Mouse (Mus musculus) T-helper 1 cell (primary cell): Measurements from ENCODE around the gene Ddx18.

Experiments
- in situ Hi-C: fragments of 300-600 bp; cut with MboI, MseI; formaldehyde crosslinking; loops from one replicate; pipeline ENCODE4 v1.15.1; 2025; ENCODE audit warnings: high pct_unique_total_duplicates

Ddx18 gene

GRCm38 (mm10) chr1:121567521-121568489 is at the start of gene Ddx18:
Gene Ddx18 (minus strand): TSS chr1:121567989.
- in situ Hi-C loops, result loop anchor here (5.0 kb wide), 1 partner anchor 136 kb away; the partner anchor contains the start of gene Ccdc93

- in situ Hi-C loops, result no loop called here
Observed at GRCm38 (mm10) chr1:121608000-121608399, 40.2 kb upstream of the Ddx18 start.

- in situ Hi-C loops, result no loop called here
Observed at GRCm38 (mm10) chr1:121605118-121605517, 37.3 kb upstream of the Ddx18 start.

GRCm38 (mm10) chr1:121601893-121602292 is 34.1 kb upstream of the Ddx18 start:
- in situ Hi-C loops, result no loop called here

GRCm38 (mm10) chr1:121601084-121601483 is 33.3 kb upstream of the Ddx18 start:
- in situ Hi-C loops, result no loop called here

GRCm38 (mm10) chr1:121598421-121598820 is 30.6 kb upstream of the Ddx18 start:
- in situ Hi-C loops, result no loop called here

- in situ Hi-C loops, result no loop called here
Observed at GRCm38 (mm10) chr1:121596951-121597625, 29.3 kb upstream of the Ddx18 start.

GRCm38 (mm10) chr1:121584838-121585237 is 17.0 kb upstream of the Ddx18 start:
- in situ Hi-C loops, result no loop called here

- in situ Hi-C loops, result no loop called here
Observed at GRCm38 (mm10) chr1:121581133-121581855, 13.5 kb upstream of the Ddx18 start.

- in situ Hi-C loops, result loop anchor here (10.0 kb wide), 1 partner anchor 1653 kb away; no protein-coding TSS in a partner anchor
Observed at GRCm38 (mm10) chr1:121577491-121577890, 9.7 kb upstream of the Ddx18 start.

- in situ Hi-C loops, result loop anchor here (10.0 kb wide), 1 partner anchor 1646 kb away; no protein-coding TSS in a partner anchor
Observed at GRCm38 (mm10) chr1:121570522-121570921, 2.7 kb upstream of the Ddx18 start.

- in situ Hi-C loops, result no loop called here
Observed at GRCm38 (mm10) chr1:121557861-121558260, 9.9 kb downstream of the Ddx18 start.

GRCm38 (mm10) chr1:121551457-121551835 is 16.3 kb downstream of the Ddx18 start:
- in situ Hi-C loops, result no loop called here

GRCm38 (mm10) chr1:121550801-121551456 is 16.9 kb downstream of the Ddx18 start:
- in situ Hi-C loops, result no loop called here

- in situ Hi-C loops, result no loop called here
Observed at GRCm38 (mm10) chr1:121549456-121549855, 18.3 kb downstream of the Ddx18 start.

GRCm38 (mm10) chr1:121548667-121549066 is 19.1 kb downstream of the Ddx18 start:
- in situ Hi-C loops, result no loop called here

- in situ Hi-C loops, result no loop called here
Observed at GRCm38 (mm10) chr1:121546844-121547243, 20.9 kb downstream of the Ddx18 start.

GRCm38 (mm10) chr1:121540361-121540760 is 27.4 kb downstream of the Ddx18 start:
- in situ Hi-C loops, result no loop called here

GRCm38 (mm10) chr1:121531439-121531838 is 36.4 kb downstream of the Ddx18 start:
- in situ Hi-C loops, result no loop called here

GRCm38 (mm10) chr1:121529286-121529685 is 38.5 kb downstream of the Ddx18 start:
- in situ Hi-C loops, result no loop called here

- in situ Hi-C loops, result no loop called here
Observed at GRCm38 (mm10) chr1:121528399-121528720, 39.4 kb downstream of the Ddx18 start, which contains the start of gene Htr5b. Gene Htr5b (minus strand): TSS chr1:121528465.
